Mouse (Mus musculus) stomach, embryonic 15.5 days (tissue): Measurements from ENCODE around the gene Cnih4. TPM values are rescaled to one million over a fixed set of nuclear protein-coding genes. Genes with fewer than 3 reads are reported as not detected.
A peak's percentile ranks its signal among the peaks of the same experiment; 100 is the strongest.

Experiments used
- ATAC-seq: fragments of 200-750 bp; cut with Nextera tagmentation; 2 replicates; pipeline ENCODE4 v1.8.0; 2017; ENCODE audit warnings: low read depth, moderate number of reproducible peaks, moderate TSS enrichment; ENCODE audit not compliant: insufficient read depth, low FRiP score
- H3K27ac ChIP-seq: fragments of 300-500 bp; sonication (generic); 2 replicates; pipeline ENCODE4 v1.5.1; 2015; ENCODE audit warnings: mild to moderate bottlenecking, inconsistent platforms
- H3K27me3 ChIP-seq: fragments of 300-500 bp; sonication (generic); replicated peaks from 2 replicates; pipeline ENCODE4 v1.6.1; 2015; ENCODE audit warnings: inconsistent platforms
- H3K36me3 ChIP-seq: fragments of 300-500 bp; sonication (generic); 2 replicates; pipeline ENCODE4 v1.6.1; 2015; ENCODE audit warnings: inconsistent platforms
- H3K4me1 ChIP-seq: fragments of 300-500 bp; sonication (generic); 2 replicates; pipeline ENCODE4 v1.6.1; 2015; ENCODE audit warnings: inconsistent platforms
- H3K4me2 ChIP-seq: fragments of 300-500 bp; sonication (generic); 2 replicates; pipeline ENCODE4 v1.6.1; 2015; ENCODE audit warnings: mild to moderate bottlenecking, inconsistent platforms
- H3K4me3 ChIP-seq: fragments of 300-500 bp; sonication (generic); replicated peaks from 2 replicates; pipeline ENCODE4 v1.5.1; 2015; ENCODE audit warnings: inconsistent platforms
- H3K9ac ChIP-seq: fragments of 300-500 bp; sonication (generic); 2 replicates; pipeline ENCODE4 v1.6.1; 2015; ENCODE audit warnings: inconsistent platforms
- H3K9me3 ChIP-seq: fragments of 300-500 bp; sonication (generic); 2 replicates; pipeline ENCODE4 v1.6.1; 2016; ENCODE audit warnings: inconsistent platforms
- WGBS: fragments of 180-500 bp; shearing (Covaris S2); methylation state at CpG from one replicate; pipeline ENCODE4 v1.1.7; 2015; 5-methylcytosine and 5-hydroxymethylcytosine counted together
- polyA plus RNA-seq: library from polyadenylated mRNA; unstranded; fragments of >200 nt; fragmentation: Nextera tagmentation; extraction: Ambion mirVana; gene quantifications from 2 replicates; pipeline ENCODE4 v1.2.1, GENCODE M21; 2015

Cnih4 gene
- polyA plus RNA-seq, 1 experiment from 2014 or later: 125 TPM

GRCm38 (mm10) chr1:181211920-181212633 lies 67.6 kb downstream of the Cnih4 start, which contains the start of gene Wdr26:
Gene Wdr26, minus strand, starts transcription at chr1:181212001.
- Histone ChIP-seq H3K9ac (peak within 1 kb of the TSS; percentile 97), H3K4me1 (peaks cover 16% of the 10 kb centered on the region; the same call in 1 of the 2 replicates), H3K4me3 (peak within 1 kb of the TSS; percentile 96), H3K27ac (peak within 1 kb of the TSS; percentile 91), H3K36me3 (no peaks in the 10 kb centered on the region; the same call in 1 of the 2 replicates), H3K27me3 (no peaks in the 10 kb centered on the region), H3K9me3 (no peaks in the 10 kb centered on the region), H3K4me2 (peak within 1 kb of the TSS; percentile 81)
- under 1% methylated on average over 47 of the region's 54 CpGs for WGBS
- peak; percentile 91 for ATAC-seq

GRCm38 (mm10) chr1:181214296-181215035 lies 70.0 kb downstream of the Cnih4 start:
- Histone ChIP-seq H3K27ac (no peak overlapping the region), H3K9me3 (no peaks in the 10 kb centered on the region), H3K4me1 (peaks cover 16% of the 10 kb centered on the region; the same call in 1 of the 2 replicates), H3K4me2 (no peak overlapping the region), H3K36me3 (no peaks in the 10 kb centered on the region), H3K9ac (no peak overlapping the region), H3K27me3 (no peaks in the 10 kb centered on the region), H3K4me3 (no peak overlapping the region)
- 86% methylated on average over 8 of the region's 8 CpGs for WGBS
- ATAC-seq: no peak

GRCm38 (mm10) chr1:181216315-181216714 lies 71.8 kb downstream of the Cnih4 start:
- Histone ChIP-seq H3K9ac (no peak overlapping the region), H3K4me2 (no peak overlapping the region), H3K36me3 (no peaks in the 10 kb centered on the region), H3K4me3 (no peak overlapping the region), H3K4me1 (peaks cover 6% of the 10 kb centered on the region; the same call in 1 of the 2 replicates), H3K9me3 (no peaks in the 10 kb centered on the region), H3K27ac (no peak overlapping the region), H3K27me3 (no peaks in the 10 kb centered on the region)
- 70% methylated on average over 4 of the region's 4 CpGs for WGBS
- peak; percentile 86 for ATAC-seq

Other genes starting within 250 kb of the Cnih4 start
- 101 and 109 TPM in 2 replicates for gene Pycr2, start 240.4 kb upstream of the Cnih4 start, polyA plus RNA-seq
- gene Lefty1, start 209.7 kb upstream of the Cnih4 start, polyA plus RNA-seq: 3.2 and 3.7 TPM in 2 replicates
- gene Tmem63a, start 202.3 kb upstream of the Cnih4 start, polyA plus RNA-seq: 20.9 and 23.0 TPM in 2 replicates
- 9.5 and 10.5 TPM in 2 replicates for gene Ephx1, start 123.8 kb upstream of the Cnih4 start, polyA plus RNA-seq
- not detected in 2 replicates for gene 9130409I23Rik, start 93.5 kb upstream of the Cnih4 start, polyA plus RNA-seq
- gene Nvl, start 489 bp upstream of the Cnih4 start, polyA plus RNA-seq: 26.4 and 27.9 TPM in 2 replicates
- 32.6 and 33.3 TPM in 2 replicates for gene Wdr26, start 67.3 kb downstream of the Cnih4 start, polyA plus RNA-seq
- gene Cnih3, start 207.9 kb downstream of the Cnih4 start, polyA plus RNA-seq: 0.35 and 0.52 TPM in 2 replicates